Mouse (Mus musculus) thymus, adult 2 months (tissue): ENCODE measurements at regions not wholly inside any gene's neighbourhood (a gene's known extent, or its start where the extent isn't known, plus 50 kb on each side); places are given as distances from the start of the nearest gene placed in this dataset.

Experiments
- CTCF ChIP-seq: fragments of 200-500 bp; IDR thresholded peaks from 2 replicates; pipeline ENCODE4 v1.5.1; 2012; ENCODE audit warnings: mild to moderate bottlenecking, control low read depth, low read length, moderate library complexity, borderline replicate concordance; ENCODE audit not compliant: control insufficient read depth, poor library complexity, insufficient read depth; ENCODE audit errors: extremely low read depth
- POLR2A ChIP-seq: fragments of 200-500 bp; IDR thresholded peaks from 2 replicates; pipeline ENCODE4 v1.6.1; 2012; ENCODE audit warnings: mild to moderate bottlenecking, low read length, control low read depth, moderate library complexity; ENCODE audit not compliant: control insufficient read depth, poor library complexity, insufficient read depth; ENCODE audit errors: extremely low read depth

DNA sequence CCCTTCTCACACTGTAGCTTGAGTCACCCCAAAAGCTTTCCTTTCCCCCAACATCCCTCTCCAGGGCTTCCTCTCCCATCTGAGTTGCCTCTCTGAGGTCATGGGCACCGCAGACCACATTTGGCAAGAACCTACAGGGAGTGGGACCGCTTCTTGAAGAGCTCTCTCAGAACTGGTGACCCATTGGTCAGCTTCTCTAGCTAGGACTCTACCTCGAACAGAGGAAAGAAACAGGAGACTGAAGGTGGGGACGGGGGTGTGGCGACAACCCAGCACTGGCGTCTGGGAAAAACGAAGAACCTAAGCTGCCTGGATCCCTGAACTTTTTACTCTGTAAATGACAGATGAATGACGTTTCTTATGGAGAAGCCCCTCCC, 51.8 kb upstream of the Cdkn2aipnl start:
- TF ChIP-seq CTCF (no peak), POLR2A (no peak)
